Mouse (Mus musculus) cerebellum, postnatal 14 days (tissue): ENCODE results near the gene Bahcc1.

Experiments used
- DNase-seq, 2 experiments: peaks; one replicate each; pipeline ENCODE4 v3.0.0; 2021; ENCODE audit warnings: mixed read lengths in 2 of 2

The Bahcc1 gene

DNA sequence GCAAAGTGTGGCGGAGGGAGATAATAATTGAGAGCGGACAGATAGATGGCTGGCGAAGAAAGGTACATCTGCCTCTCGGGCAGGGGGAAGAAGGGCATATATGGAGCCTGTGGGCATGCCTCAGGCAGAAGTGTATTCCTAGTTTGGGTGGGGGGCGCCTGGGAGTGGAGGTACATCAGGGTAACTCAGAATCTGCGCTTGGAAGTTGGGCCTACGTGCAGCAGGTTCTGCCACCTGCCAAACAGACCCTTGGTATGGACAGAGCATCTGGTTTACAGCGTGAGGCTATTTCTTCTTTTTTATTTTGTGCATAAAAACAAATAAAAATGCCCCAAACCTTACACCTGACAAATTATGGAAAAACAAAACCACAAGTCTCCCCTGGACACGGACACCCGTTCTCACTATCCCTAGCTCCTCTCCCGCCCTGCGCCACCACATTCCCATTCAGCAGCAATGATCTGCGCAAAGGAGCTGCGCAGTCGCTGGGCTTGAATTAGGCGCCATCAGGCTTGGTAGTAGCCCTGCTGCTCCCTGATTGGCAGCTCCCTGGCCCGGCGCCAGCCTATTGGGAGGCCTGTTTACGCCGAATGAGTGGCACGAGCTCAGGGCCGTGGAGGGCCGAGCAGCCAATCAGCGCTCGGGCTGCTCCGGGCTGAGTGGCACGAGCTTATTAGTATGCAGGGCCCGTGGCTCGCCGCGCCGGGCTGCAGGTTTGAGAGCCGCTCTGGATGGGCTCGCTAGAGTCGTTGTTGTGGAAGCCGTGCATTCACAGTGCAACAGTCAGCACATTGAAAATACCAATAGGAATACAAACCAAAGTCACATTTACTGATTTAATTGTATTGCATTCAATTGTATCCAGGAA lies at the start of gene Bahcc1:
Bahcc1 (plus strand) TSS at position 718 of the 868 bp plus-strand sequence.
- peak; percentile 100 for DNase-seq

DNA sequence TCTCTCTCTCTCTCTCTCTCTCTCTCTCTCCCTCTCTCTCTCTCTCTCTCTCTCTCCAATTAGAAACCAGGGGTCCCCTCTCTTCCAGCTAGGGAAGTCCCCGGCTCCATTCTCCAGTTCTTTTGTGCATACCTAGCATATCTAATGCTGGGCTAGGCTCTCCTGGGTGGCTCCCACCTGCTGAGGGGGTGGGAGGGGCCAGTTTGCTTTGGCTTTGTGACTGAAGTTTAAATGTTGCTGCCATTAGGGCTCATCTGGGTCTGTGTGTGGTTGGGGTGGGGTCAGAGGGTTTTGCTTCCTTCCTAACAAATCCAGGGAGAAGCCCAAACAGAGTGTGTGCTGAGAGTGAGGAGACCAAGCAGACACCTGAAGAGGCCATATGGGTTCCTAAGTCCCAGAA lies 49.6 kb upstream of the Bahcc1 start:
- DNase-seq: no peak

DNA sequence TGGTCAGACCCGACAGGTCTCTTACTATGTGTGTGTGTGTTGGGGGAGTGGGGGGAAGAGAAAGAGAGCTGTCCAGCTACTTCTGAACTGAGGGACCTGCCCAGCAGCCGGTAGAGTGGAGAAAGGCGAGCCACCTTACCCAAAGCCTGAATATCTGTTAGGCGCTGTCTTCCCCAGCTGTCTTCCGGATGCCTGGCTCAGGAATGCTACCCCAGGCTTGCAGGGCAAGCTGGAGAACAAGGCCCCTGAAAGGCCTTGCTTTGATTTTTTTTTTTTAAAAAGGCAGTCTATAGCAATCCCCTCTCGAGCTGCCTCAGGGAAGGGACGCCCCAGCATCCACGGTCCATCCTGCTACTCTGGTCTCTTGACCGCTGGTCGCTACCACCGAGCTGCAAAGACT lies 49.0 kb upstream of the Bahcc1 start:
- DNase-seq: peak in 1 of 2 experiments; percentile 26

DNA sequence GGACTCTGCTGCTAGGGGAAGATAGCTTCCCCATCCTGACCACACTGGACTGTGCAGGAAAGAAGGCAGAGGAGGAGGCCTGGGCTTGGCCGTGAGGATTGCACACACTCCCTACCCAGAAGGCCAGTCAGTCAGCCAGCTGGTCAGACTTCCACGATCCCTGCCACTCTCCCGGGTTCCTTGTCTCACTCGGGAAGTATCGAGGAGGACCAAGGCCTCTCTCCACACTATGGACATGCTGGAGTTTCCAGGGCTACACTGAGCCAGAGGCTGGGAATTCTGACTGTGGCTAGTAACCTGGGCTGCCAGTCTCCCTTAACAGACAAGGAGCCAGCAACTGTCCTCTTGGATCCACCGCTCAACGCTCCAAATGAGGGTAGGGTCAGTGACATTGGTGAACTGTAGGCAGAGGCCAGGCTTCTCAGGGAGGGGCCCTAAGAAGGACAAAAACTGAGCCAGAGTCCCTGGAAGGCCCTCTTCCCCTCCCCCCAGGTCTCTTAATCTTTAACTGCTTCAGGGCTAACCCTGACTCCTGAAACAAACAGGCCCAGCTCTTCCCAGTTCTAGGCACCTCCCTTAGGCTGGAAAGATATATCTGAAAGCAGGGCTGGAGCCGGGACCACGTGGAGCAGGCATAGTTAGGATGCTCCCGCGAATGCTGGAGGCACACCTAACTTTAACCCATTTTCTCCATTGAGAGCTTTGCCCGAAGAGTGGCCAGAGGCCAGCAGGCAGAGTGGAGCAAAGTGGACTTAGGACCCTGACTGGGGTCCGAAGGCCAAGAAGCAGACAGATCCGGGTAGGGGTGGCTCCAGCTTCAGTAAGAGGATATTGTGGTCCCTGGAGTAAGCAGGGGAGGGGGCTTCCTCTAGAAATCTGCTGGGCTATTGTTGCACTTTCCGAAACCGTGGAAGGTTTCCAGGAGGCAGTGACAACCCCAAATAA lies 48.1 kb upstream of the Bahcc1 start:
- peak; percentile 59 to 61 for DNase-seq

DNA sequence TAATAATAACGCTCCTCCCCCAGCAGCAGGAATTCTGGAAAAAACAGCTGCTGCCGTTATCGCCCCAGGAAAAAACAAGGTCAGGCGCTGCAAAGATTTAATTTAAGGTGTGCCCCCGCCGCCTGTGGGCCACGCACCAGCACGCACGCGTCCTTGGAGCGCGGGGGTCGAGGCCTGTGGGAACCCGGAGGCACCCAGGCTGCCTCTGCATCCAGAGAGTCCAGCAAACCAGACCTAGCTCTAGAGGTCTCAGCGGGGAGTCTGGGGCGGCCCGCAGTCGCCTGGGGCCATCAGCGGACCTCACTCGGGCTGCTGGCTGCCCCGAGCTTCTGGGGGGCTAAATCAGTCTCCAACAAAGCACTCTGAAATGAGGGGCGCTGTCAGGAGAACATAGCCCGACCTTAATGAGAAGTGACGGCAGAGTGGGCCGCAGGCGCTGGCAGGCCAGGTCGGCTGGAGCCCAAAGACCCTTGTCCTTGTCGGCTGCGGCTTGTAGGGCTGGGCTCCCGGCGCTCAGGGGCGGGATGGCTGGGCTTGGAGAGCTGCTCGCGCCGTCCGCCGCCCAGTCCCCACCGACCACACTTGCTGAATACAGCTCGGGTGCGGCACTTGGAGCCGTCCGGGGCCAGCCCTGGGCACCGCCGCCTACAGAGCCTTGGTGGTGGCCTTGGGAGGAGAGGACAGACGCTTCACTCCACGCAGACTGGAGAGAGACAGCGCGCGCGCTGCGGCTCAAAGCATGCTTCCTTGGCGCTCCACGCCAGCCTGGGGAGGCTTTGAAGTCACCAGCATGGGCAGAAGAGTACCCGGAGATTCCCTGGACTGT lies 47.2 kb upstream of the Bahcc1 start:
- DNase-seq: peak; percentile 61 to 67

DNA sequence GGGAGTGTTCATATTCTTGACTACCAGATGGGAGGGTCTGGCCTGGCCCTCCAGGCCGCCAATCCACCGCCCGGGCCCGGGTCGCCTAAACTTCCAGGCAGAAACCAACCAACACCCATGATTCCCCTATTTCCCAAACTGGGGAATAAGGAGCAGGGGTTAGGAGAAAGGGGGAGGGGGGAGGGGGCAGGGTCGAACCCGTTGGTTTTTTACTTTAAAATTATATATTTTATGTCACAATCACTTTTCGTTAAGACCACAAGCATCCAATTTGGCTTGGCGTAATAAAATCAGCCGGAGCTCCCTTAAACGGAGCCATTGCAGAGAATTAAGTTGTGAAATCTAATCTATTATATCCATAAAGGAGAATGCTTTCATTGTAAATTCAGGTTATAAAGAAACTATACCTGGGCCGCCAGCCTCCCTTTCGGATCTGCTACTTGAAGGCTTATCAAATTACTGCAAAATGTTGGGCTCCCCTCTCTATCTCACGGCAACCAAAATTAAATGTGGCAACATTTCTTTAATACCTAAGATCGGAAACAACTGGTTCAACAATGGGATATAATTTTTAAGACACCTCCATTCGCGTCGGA lies 46.5 kb upstream of the Bahcc1 start:
- DNase-seq: peak; percentile 17 to 44

DNA sequence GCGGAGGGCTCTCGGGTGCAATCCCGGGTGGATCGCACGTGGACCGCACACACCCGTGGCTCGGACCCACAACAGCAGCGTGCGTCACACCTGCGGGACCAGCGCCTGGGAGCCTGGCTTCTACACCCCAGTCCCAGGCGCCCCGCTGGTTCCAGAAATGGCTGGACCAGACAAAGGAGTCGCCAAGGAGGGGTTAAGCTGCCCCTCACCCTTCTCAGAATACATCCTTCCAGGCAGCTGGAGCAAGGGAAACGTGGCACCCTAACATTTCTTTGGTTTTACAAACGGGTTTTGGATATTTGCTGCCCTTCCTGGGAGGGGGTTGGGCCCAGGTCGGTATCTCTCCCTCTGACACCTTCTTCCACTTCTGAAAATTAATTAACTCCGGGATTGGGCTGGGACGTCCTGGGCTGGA lies 45.9 kb upstream of the Bahcc1 start:
- peak; percentile 71 to 77 for DNase-seq

DNA sequence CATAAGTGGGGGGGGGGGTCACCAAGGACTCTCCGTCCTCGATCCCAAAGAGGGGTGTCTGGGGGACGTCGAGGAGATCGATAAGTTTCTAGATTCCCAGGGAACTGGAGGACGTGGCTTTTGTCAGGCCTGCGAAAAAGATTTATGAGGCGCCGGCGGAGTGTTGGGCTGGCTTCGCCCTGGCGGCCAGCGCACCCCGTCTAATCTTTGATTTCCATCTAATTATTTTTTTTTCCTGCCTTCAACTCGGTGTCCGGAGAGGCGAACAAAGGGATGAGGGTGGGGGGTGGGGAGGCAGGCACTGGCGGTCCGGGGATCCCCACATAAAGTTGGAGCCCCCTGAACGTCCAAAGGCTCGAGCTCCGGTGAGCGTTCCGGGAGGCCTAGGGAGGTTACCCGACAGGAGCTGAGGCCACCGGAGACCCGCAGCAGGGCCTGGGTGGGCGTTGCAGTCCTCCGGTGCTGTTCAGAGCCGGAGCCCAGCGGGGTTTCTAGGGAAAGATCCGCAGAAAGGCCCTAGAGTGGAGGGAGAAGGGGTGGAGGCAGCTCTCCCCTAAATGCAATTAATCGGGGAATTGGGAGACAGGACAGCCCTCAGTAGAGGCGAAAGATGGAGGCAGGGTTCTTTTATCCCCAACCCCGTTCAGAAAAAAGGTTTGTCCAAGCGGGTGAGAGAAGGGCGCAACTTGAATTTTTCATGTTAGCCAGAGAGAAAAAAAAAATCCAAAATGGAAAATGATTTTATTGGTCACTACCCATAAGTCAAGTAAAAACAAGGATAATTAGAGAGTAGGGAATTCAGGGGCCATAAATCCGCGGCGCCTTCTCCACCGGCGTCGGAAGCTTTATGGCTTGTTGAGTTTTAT lies 45.3 kb upstream of the Bahcc1 start:
- peak; percentile 64 to 67 for DNase-seq

DNA sequence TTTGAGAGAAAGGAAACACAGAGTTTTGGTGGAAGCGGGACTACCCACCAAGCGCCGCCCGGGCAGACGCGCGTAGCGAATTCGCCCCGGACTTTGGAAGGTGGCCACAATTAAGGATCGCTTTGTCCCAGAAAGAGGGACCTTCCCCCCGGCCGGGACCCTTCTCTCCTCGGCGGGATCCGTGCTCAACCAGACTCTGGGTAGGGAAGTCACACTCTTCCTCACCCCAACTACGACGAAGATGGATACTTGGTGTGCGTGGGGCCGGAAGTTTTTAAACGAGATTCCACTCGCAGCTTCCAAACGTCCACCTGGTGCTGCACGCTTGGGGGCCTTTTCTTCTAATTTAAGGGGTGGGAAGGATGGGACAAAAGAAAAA lies 44.7 kb upstream of the Bahcc1 start:
- peak; percentile 58 to 70 for DNase-seq

DNA sequence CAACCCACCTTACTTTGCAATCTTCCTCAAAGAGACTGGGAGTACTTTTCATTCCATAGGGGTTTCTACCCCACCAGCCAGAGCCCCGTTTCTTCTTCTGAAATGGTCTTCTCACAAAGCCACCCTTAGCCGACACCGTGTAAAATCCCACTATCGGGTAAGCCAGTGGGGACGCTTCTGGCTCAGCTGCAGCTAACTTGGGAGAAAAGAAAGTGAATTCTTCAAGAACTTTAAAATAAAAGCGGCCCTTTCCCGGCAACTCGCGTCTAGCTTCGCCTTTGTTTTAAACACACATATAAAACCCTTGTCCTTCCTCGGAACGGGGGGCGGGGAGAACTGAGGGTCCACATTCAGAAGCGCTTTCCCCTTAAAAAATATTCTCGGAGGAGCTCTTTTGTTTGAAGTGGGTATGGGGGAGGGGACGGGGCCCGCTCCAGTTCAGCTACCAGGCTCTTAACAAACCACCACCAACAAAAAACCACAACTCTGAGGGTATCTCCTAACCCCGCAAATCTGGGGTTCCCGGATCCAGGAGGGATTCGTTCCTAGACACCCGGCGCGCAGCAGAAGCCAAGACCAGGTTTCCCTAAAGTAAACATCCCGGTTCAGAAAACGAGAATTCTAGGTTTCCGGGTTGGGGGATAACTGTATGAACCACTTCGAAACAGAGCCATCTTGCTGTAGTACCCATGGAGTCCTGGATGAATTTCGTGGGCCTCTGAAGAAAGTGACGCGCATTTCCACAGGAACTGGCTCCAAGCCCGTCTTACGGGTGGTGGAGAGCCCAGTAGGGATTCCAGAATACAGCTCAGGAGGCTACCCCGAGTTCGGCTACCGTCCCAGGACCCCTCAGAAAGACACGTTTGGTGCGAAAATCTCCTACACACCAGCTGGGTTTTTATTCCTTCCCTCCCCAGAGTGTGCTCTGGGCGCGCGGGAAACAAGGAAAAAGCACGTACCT lies 44.0 kb upstream of the Bahcc1 start:
- peak; percentile 76 to 78 for DNase-seq

DNA sequence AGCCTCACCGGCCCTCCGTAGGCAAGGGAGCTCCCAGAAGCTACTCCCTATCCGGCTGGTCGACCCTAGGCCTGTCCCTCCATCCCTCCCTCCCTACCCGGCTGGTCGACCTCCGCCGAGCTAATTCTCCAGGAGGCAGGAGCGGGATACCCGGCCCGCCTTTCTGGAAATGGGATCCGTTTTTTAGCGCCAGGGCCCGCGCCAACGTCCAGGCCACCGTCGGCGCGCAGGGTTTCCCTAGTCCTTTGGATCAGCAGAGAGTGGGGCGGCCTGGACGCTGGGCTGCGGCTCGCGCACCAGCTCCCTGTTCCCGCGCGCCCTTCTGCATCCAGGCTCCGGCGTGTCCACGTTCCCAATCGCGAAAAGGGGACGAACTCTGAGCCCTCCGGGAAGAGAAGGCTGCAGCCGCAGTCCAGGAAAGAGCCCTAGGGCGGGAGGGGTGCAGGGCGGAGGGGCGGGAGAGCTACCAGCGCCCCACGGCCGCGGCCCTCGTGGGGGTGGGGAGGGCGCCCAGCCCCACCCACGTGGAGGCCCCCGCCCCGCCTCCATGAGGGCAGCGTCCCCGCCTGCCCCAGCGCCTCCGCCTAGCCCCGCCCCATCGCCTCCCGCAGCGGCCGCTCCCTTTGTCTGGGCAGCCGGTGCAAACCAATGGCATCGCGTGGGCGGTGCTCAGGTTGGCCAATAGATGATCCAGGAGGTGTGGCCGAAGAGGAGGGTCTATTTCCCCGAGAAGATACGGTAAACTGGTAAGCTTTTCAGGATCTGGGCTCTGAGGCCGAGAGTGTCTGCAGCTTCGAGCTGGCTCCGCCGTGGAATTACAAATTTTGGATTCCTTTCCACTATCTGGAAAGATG lies 43.1 kb upstream of the Bahcc1 start:
- peak; percentile 99 to 100 for DNase-seq

DNA sequence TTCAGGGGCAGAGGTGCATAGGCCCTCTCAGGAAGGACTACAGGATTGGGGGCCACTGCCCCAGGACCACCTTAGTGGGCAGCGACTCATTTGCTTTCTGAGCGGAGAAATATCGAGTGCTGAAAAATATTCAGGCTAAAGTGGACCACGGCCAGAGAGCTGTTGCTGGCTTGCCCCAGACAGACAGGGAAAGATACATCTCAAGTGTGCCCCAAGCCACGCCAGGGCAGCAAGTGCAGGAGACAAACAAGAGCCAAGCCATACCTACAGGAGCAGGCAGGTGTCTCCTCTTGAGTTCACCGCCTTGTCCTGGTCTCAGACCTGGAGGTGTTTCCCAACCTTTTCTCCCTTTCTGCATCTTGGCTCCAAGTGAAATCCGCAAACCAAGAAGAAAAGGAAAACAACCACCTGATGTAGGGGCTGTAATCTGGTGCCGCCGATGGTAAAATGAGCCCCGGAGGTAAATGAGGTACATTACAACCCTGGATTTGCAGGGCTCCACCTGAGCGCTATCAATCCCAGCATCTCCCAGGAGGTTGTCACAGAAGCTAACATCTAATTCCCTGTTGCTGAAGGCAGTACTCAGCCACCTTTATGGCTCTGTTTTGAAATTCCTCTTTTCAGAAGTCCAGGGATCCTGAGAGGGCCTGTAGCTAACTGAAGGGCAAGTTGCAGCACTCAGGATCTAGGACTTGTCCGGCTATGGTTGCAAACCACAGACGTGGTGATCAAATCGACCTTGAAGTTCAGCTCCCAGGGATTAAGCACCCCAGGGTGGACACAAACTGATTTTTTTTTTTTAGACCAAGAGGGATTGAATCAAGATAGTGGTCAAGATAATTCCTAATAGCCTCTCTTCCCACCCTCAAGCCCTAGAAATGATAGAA lies 42.0 kb upstream of the Bahcc1 start:
- DNase-seq: peak in 1 of 2 experiments; percentile 41

DNA sequence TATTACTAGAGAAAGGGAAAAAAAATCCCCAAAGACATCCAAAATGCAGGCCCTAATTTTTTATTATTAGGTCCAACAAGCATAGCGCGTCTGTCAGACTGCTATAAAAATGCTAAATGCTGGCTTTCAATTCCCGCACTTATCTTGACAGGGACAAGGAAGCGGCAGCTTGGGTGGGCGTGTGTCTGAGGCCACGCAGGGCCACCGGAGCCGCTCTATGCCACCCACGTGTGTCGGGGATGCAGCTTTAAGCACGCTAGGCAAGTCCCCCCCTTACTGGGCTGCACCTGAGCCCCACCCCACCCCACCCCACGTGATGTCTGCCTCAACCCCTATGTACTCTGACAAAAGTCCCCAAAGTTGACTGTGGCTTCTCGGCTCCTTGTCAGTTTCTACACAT lies 33.9 kb upstream of the Bahcc1 start:
- no peak for DNase-seq

DNA sequence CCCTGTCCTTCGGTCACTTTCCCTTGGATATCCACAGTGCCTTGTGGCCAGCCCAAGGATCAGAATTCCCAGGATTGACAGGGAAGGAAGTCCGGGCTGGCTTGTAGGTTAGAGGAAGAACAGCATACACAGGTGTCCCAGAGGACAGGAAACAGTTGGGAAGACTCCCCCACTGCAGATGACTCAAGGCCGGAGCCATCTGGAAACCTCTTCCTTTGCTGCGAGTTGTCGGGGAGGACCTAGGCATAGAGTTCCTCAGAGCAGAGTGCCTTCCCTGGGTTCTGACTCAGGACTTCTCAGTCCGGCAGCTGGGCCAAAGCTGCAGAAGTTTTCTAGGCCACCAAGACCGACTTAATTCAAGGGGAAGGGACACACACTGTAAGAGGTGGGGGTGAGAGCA lies 33.0 kb upstream of the Bahcc1 start:
- no peak for DNase-seq

DNA sequence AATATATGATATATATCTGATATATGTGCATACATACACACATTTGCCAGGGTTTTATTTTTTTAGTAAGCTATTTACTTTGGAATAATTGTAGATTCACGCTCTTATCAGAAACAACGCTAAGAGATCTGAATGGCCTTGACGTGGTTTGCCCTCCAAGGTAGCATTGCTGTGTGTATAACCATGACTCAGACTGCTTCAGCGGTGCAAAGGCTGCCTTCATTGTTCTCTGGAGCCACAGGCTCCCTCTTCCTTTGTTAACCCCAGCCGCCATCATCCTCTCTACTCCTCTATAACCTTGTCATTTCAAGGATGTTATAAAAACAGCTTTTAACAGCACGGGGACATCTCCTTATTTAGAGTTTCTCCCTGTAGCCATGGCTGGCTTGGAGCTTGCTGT lies 32.1 kb upstream of the Bahcc1 start:
- no peak for DNase-seq

DNA sequence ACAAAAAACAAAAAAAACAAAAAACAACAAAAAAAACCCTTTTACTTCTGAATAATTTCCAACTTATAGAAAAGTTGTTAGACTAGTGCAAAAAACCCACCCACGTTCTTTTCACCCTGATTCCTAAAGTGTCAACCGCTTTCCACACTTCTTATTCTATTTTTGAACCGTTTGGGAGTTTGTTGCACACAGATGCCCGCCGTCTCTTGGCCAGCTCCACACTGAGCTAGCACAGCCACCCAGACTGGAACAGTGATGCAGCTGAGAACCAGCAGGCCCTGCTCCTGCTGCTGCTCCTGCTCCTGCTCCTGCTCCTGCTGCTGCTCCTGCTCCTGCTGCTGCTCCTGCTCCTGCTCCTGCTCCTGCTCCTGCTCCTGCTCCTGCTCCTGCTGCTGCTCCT lies 28.5 kb upstream of the Bahcc1 start:
- DNase-seq: no peak

DNA sequence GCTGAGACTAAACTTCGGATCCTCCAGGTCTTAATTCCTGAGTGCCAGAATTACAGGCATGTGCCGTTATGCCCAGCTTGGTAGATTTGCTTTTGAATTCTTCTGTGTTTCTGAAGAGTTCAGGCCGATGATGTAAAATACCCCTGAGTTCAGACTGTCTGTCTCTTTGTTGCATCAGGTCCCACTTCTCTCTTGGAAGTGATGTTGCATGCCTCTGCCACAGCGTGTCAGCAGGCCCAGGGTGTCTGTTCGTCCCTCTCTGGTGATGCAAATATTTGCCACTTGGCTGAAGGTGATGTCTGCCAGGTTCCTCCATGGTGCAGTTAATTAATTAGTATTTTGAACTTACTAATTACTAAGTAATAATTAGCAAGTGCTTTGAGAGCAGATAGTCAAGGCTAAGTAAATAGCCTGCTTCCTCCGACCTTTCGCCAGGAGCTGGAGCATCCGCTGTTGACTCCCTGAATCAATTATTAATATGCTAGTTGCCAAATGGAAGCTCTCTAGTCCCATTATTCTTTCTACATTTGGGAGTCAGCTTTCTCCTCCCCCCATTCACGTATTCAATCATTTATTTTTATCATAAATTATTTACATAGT lies 26.6 kb upstream of the Bahcc1 start:
- DNase-seq: no peak

DNA sequence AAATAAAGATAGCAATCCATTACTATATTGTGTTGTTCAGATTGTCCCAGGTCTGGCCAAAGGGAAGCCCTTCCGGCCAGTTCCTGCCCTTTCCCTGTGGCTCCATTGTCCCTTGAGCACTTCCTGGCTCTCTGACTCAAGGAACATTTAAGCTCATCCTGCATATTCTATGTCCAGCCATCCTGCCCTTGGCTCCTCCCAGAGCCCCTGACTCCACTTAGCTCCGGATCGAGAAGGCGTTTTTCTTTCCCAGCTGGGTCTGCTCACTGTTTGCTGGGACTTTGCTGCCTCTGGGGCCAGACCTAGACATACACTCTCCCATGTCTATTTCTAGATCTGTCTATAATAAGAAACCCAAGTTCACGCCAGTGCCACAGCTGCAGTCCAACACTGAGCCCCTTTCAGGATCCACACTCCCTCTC lies 26.1 kb upstream of the Bahcc1 start:
- DNase-seq: no peak
